Mouse (Mus musculus): ENCODE data around the gene Art2b.
"Not testable (repeated sequence)": the region's sequence is repeated elsewhere in the genome, so short reads cannot be mapped to it uniquely, and the experiment has no call there.

The Art2b gene

GRCm38 (mm10) chr7:101564086-101564485 is 21.3 kb downstream of the Art2b start:
- peak in 1 of 2 experiments; percentile 33 for DNase-seq (ENCODE audit: low spot score in 2 of 2)

GRCm38 (mm10) chr7:101559393-101559792 is 26.0 kb downstream of the Art2b start:
- DNase-seq (ENCODE audit: low spot score in 2 of 2): not testable (repeated sequence)

- DNase-seq (ENCODE audit: low spot score in 2 of 2): no peak
These were observed 28.0 kb downstream of the Art2b start for GRCm38 (mm10) chr7:101557391-101557790.

GRCm38 (mm10) chr7:101555473-101555872 is 29.9 kb downstream of the Art2b start:
- not testable (repeated sequence) for DNase-seq (ENCODE audit: low spot score in 2 of 2)

- DNase-seq (ENCODE audit: low spot score in 2 of 2): no peak
These were observed 33.9 kb downstream of the Art2b start for GRCm38 (mm10) chr7:101551530-101551929.

- no peak for DNase-seq (ENCODE audit: low spot score in 2 of 2)
These were observed 34.5 kb downstream of the Art2b start for GRCm38 (mm10) chr7:101550686-101551485.

GRCm38 (mm10) chr7:101549266-101549665 is 36.1 kb downstream of the Art2b start:
- DNase-seq (ENCODE audit: low spot score in 2 of 2): no peak

GRCm38 (mm10) chr7:101547651-101548050 is 37.7 kb downstream of the Art2b start:
- no peak for DNase-seq (ENCODE audit: low spot score in 2 of 2)

GRCm38 (mm10) chr7:101541734-101542133 is 43.7 kb downstream of the Art2b start:
- DNase-seq (ENCODE audit: low spot score in 2 of 2): no peak

- peak in 1 of 2 experiments; percentile 64 for DNase-seq (ENCODE audit: low spot score in 2 of 2)
These were observed 44.3 kb downstream of the Art2b start for GRCm38 (mm10) chr7:101541132-101541531.

GRCm38 (mm10) chr7:101540684-101541083 is 44.7 kb downstream of the Art2b start:
- no peak for DNase-seq (ENCODE audit: low spot score in 2 of 2)

- DNase-seq (ENCODE audit: low spot score in 2 of 2): no peak
These were observed 45.6 kb downstream of the Art2b start for GRCm38 (mm10) chr7:101539774-101540173.

GRCm38 (mm10) chr7:101538141-101538933 is 47.1 kb downstream of the Art2b start:
- DNase-seq (ENCODE audit: low spot score in 2 of 2): no peak

- no peak for DNase-seq (ENCODE audit: low spot score in 2 of 2)
These were observed 47.9 kb downstream of the Art2b start for GRCm38 (mm10) chr7:101537541-101537940.

- no peak for DNase-seq (ENCODE audit: low spot score in 2 of 2)
These were observed 49.9 kb downstream of the Art2b start for GRCm38 (mm10) chr7:101535517-101535916.

- DNase-seq (ENCODE audit: low spot score in 2 of 2): no peak
These were observed 50.3 kb downstream of the Art2b start for GRCm38 (mm10) chr7:101535102-101535501.

GRCm38 (mm10) chr7:101534428-101534827 is 51.0 kb downstream of the Art2b start:
- DNase-seq (ENCODE audit: low spot score in 2 of 2): no peak

All from urinary bladder, postnatal 4 days (tissue).